16 mouse cellular contexts compared by ENCODE assay signal in the genomic region with DNA sequence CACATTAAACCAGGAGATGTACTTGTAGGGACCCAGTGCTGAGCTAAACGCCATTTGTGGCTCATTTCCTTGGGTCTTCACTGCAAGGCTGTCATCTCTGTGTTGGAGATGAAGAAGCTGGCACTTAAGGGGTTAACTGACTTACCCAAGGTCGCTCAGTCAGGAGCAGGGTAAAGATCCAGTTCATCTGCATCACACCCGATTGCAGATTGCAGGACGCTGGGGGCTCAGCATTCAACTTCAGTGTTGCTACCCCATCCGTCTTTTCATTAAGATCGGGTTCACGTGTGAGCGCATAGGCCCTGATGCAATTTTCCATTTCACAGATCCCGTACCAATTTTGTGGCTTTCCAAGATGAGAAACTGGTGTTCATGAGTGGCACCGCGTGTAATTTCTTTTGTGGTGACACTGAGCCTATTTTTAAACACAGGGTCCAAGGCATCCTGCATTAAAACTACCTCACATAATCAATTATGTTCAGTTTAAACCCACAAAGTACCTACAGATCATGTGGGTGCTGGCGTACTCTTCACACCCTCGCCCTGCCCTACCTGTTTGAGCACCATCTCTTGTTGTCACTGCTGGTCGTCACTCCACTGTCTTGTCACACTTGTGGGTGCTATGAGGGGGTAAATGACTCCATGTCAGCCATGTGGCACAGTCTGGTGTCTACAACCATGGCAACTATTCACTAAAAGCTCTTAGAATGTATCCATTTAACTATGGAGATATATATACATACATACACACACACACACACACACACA. TPM values are rescaled to one million over a fixed set of nuclear protein-coding genes. Genes with fewer than 3 reads are reported as not detected.
DNase-seq lines count a peak whose midpoint lies in the region; ATAC-seq and TF ChIP-seq lines count a peak whose summit lies in the region.
"Had no signal": no experiment of that assay in that cellular context is flagged by ENCODE, and none has a peak within 500 bp of the region (broad histone marks: within the 10 kb centered on the region; RNA-seq: fewer than 3 reads in every experiment).

No protein-coding gene starts in this region.

- H3K9ac ChIP-seq in neural tube, embryonic 13.5 days = no peak overlapping the region
- H3K9ac ChIP-seq: liver, postnatal 0 days had no signal

- peak overlapping the region; percentile 68 for H3K4me2 ChIP-seq in neural tube, embryonic 13.5 days

- DNase-seq in cerebellum, adult 2 months = peak; percentile 64 to 67
- DNase-seq in retina, embryonic 14.5 days (ENCODE audit: low spot score) = peak; percentile 18
- DNase-seq in retina, postnatal 1 day = no peak
- DNase-seq in induced T-regulatory cell, adult 2 months (ENCODE audit: low read depth) = peak; percentile 11
- no peak for DNase-seq in lung, postnatal 25 days (ENCODE audit: low spot score)
- DNase-seq in liver = no peak
- DNase-seq: adrenal gland, postnatal 36 days; heart, postnatal 36 days; liver, postnatal 0 days; right cerebral cortex, postnatal 25 days; thymus, postnatal 4 days had no signal

- H3K36me3 ChIP-seq in neural tube, embryonic 13.5 days = no peaks in the 10 kb centered on the region
- H3K36me3 ChIP-seq: heart, embryonic 10.5 days had no signal

- H3K27ac ChIP-seq in cerebellum, adult 2 months (ENCODE audit: insufficient read depth, low read length) = peak overlapping the region; percentile 92
- H3K27ac ChIP-seq in neural tube, embryonic 13.5 days (replicated peaks) = no peak overlapping the region
- H3K27ac ChIP-seq: heart, embryonic 10.5 days; layer of hippocampus, adult 2 months; macrophage had no signal

- no peaks in the 10 kb centered on the region for H3K27me3 ChIP-seq in cerebellum, adult 2 months (ENCODE audit: control insufficient read depth, insufficient read depth, low read length)
- H3K27me3 ChIP-seq in neural tube, embryonic 13.5 days = peaks cover 51% of the 10 kb centered on the region

- WGBS in cerebellum, adult 2 months = 12% methylated on average over 14 of the region's 14 CpGs
- WGBS in neural tube, embryonic 13.5 days = 20% methylated on average over 14 of the region's 14 CpGs

- H3K9me3 ChIP-seq in neural tube, embryonic 13.5 days = no peaks in the 10 kb centered on the region
- H3K9me3 ChIP-seq: heart, embryonic 10.5 days had no signal

- TF ChIP-seq CTCF in cerebellum, adult 2 months (IDR thresholded peaks at IDR 0.05; ENCODE audit: borderline replicate concordance, insufficient read depth, low read depth, low read length) = no peak

- no peak for ATAC-seq in cerebellum, adult (ENCODE audit: insufficient number of reproducible peaks, low FRiP score, low TSS enrichment)
- no peak for ATAC-seq in neural tube, embryonic 13.5 days (ENCODE audit: low read depth)
- ATAC-seq: liver, postnatal 0 days had no signal

- no peak for TF ChIP-seq POLR2A in cerebellum, adult 2 months (IDR thresholded peaks at IDR 0.05; ENCODE audit: borderline replicate concordance, insufficient read depth, low read length)

- peaks cover 20% of the 10 kb centered on the region for H3K4me1 ChIP-seq in cerebellum, adult 2 months (ENCODE audit: control insufficient read depth, insufficient read depth, low read length)
- H3K4me1 ChIP-seq in neural tube, embryonic 13.5 days (replicated peaks) = peaks cover 37% of the 10 kb centered on the region

- H3K4me3 ChIP-seq in cerebellum, adult 2 months (replicated peaks; ENCODE audit: insufficient read depth, low read depth, low read length) = peak overlapping the region; percentile 91
- H3K4me3 ChIP-seq in neural tube, embryonic 13.5 days = no peak overlapping the region

RNA-seq across cellular contexts. Expression of a gene that starts 1.6 kb away (rescaled TPM):
- 47.5 and 56.1 TPM in 2 replicates for polyA plus RNA-seq in cerebellum, adult 2 months (2012; rRNA removed)
- 2.2 and 4.2 TPM in 2 replicates for polyA plus RNA-seq in neural tube, embryonic 13.5 days (2015; fragmentation: Nextera tagmentation; extraction: Ambion mirVana)
- polyA plus RNA-seq: liver, postnatal 0 days had no signal

RNA-seq across cellular contexts. Expression of a gene that starts 1.7 kb away (rescaled TPM):
- 2.3 and 2.7 TPM in 2 replicates for polyA plus RNA-seq in cerebellum, adult 2 months (2012; rRNA removed)
- polyA plus RNA-seq in neural tube, embryonic 13.5 days (2015; fragmentation: Nextera tagmentation; extraction: Ambion mirVana) = 1.1 and 2.1 TPM in 2 replicates

Comparison
In these comparisons a context has a peak if more than half of its experiments do, and no peak if none do; other contexts are left out.
1. DNase-seq: peak in cerebellum, adult 2 months (2 of 2), retina, embryonic 14.5 days (single experiment) and induced T-regulatory cell, adult 2 months (single experiment); none in retina, postnatal 1 day (single experiment), lung, postnatal 25 days (single experiment) and liver (single experiment).